Mouse (Mus musculus): ENCODE data around the gene Mrpl47.
"Not testable (repeated sequence)": the region's sequence is repeated elsewhere in the genome, so short reads cannot be mapped to it uniquely, and the experiment has no call there.

DNA sequence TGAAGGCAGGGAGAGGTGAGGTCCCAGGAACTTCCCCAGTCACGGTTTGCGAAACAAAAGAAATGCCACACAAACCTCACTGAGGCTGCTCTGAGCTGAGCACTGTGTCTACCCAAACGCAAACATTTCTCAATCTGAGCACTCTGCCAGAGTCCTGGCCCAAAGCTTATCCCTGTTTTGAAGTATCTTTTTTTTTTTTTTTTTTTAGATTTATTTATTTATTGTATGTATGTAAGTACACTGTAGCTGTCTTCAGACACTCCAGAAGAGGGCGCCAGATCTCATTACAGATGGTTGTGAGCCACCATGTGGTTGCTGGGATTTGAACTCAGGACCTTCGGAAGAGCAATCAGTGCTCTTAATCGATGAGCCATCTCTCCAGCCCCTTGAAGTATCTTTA, 33.4 kb downstream of the Mrpl47 start:
- TF ChIP-seq CTCF (IDR thresholded peaks at IDR 0.05; ENCODE audit: control insufficient read depth, insufficient read depth, low read length); POLR2A (IDR thresholded peaks at IDR 0.05; ENCODE audit: borderline replicate concordance, control insufficient read depth, low read depth, low read length): not testable (repeated sequence)

Measured in bone marrow, adult 2 months (tissue).